Mouse (Mus musculus) neural tube, embryonic 12.5 days (tissue): ENCODE measurements around the gene Arl8a. TPM values are rescaled to one million over a fixed set of nuclear protein-coding genes. Genes with fewer than 3 reads are reported as not detected.
"Not testable (repeated sequence)": the region's sequence is repeated elsewhere in the genome, so short reads cannot be mapped to it uniquely, and the experiment has no call there.

Source experiments
- ATAC-seq: fragments of 200-750 bp; cut with Nextera tagmentation; 2 replicates; pipeline ENCODE4 v1.8.0; 2017; ENCODE audit warnings: low read depth, mild to moderate bottlenecking, moderate TSS enrichment, moderate library complexity; ENCODE audit not compliant: low FRiP score
- H3K27ac ChIP-seq: fragments of 300-500 bp; sonication (generic); 2 replicates; pipeline ENCODE4 v1.5.1; 2016
- H3K27me3 ChIP-seq: fragments of 300-500 bp; sonication (generic); replicated peaks from 2 replicates; pipeline ENCODE4 v1.6.1; 2016; ENCODE audit warnings: mild to moderate bottlenecking
- H3K36me3 ChIP-seq: fragments of 300-500 bp; sonication (generic); 2 replicates; pipeline ENCODE4 v1.6.1; 2016; ENCODE audit warnings: mild to moderate bottlenecking
- H3K4me1 ChIP-seq: fragments of 300-500 bp; sonication (generic); 2 replicates; pipeline ENCODE4 v1.6.1; 2016
- H3K4me2 ChIP-seq: fragments of 300-500 bp; sonication (generic); replicated peaks from 2 replicates; pipeline ENCODE4 v1.6.1; 2016; ENCODE audit warnings: mild to moderate bottlenecking
- H3K4me3 ChIP-seq: fragments of 300-500 bp; sonication (generic); 2 replicates; pipeline ENCODE4 v1.5.1; 2016
- H3K9ac ChIP-seq: fragments of 300-500 bp; sonication (generic); 2 replicates; pipeline ENCODE4 v1.6.1; 2016; ENCODE audit warnings: mild to moderate bottlenecking
- H3K9me3 ChIP-seq: fragments of 300-500 bp; sonication (generic); 2 replicates; pipeline ENCODE4 v1.6.1; 2016; ENCODE audit warnings: mild to moderate bottlenecking
- WGBS: fragments of 180-500 bp; shearing (Covaris S2); methylation state at CpG from one replicate; pipeline ENCODE4 v1.1.7; 2016; 5-methylcytosine and 5-hydroxymethylcytosine counted together
- polyA plus RNA-seq: library from polyadenylated mRNA; unstranded; fragments of >200 nt; fragmentation: Nextera tagmentation; extraction: Ambion mirVana; gene quantifications from 2 replicates; pipeline ENCODE4 v1.2.1, GENCODE M21; 2016

The Arl8a gene
- polyA plus RNA-seq, 1 experiment from 2014 or later: 197 TPM

- Histone ChIP-seq H3K36me3 (no peaks in the 10 kb centered on the region), H3K4me3 (no peak overlapping the region), H3K27me3 (no peaks in the 10 kb centered on the region), H3K4me1 (no peaks in the 10 kb centered on the region), H3K27ac (no peak overlapping the region), H3K9ac (no peak overlapping the region), H3K9me3 (no peaks in the 10 kb centered on the region), H3K4me2 (no peak overlapping the region)
- no peak for ATAC-seq
- WGBS: 94% methylated on average over 3 of the region's 3 CpGs
Measured at GRCm38 (mm10) chr1:135177724-135178123, 31.1 kb downstream of the Arl8a start.

DNA sequence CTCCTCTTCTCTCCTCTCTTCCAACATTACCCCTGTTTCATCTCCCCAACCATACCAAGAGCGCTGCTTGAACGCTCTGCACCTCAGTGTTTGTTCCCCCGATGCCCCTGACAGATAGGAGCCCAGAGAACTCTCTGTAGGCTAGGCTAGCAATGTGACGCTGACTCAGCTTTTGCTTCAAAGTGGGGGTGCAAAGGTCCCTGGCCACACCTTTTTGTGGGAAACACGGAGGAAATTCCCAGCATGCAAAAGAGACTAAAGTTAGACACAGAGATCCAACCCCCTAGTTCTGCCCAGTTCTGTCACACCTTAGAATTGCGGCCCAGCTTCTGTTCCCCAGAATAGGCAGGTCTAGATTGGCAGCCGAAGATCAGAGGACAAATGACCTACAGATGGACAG, 32.2 kb downstream of the Arl8a start:
- WGBS: 91% methylated on average over 7 of the region's 7 CpGs

DNA sequence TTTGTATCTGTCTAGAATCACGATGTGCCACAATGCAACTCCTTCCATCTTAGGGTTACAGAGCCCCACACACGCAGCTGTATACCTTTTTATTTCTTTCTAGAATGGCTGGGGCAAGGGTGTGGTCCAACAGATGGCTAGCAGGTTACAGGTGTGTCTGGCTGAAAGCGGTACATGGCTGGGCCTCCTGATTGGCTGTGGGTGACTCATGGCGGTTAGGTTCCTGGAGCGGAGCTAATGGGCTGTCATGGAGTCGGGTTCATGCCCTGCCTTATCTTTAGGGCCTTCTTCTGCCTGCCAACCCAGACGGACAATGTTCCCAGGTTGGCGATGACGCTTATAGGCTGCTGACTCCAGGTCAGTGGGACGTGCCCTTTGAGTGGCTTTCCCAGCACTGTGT, 34.2 kb downstream of the Arl8a start:
- no peak overlapping the region for H3K4me3 ChIP-seq
- ATAC-seq: no peak

More for the DNA sequence above, 32.2 kb downstream of the Arl8a start:
- no peak for ATAC-seq
- no peaks in the 10 kb centered on the region for H3K36me3 ChIP-seq
- H3K27ac ChIP-seq: no peak overlapping the region
- H3K9me3 ChIP-seq: no peaks in the 10 kb centered on the region
- no peak overlapping the region for H3K4me2 ChIP-seq
- H3K27me3 ChIP-seq: no peaks in the 10 kb centered on the region
- no peaks in the 10 kb centered on the region for H3K4me1 ChIP-seq
- H3K9ac ChIP-seq: no peak overlapping the region
- no peak overlapping the region for H3K4me3 ChIP-seq

DNA sequence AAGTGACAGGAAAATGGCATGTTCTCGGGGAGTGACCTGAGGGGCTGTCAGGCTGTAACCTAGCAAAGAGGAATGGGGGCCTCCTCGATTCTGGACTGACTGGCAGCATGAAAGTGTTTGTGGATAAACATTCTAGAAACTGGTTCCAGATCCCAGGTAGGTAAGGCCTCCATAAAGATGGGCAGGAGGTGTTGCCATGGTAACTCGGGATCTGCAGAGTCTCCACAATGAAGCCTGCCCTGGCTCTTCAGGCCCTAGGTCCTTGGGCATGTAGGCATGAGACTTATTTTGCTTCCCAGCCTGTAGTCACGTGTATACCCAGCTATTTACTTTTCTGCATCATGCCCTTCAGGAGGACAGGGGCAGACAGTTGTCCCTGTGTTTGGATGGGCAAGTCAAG, 34.7 kb downstream of the Arl8a start:
- no peak overlapping the region for H3K4me3 ChIP-seq
- no peak overlapping the region for H3K27ac ChIP-seq
- H3K4me1 ChIP-seq: no peaks in the 10 kb centered on the region
- H3K27me3 ChIP-seq: no peaks in the 10 kb centered on the region
- H3K36me3 ChIP-seq: no peaks in the 10 kb centered on the region
- ATAC-seq: no peak
- 0 out of 2 replicates have a peak overlapping the region, but pooled peaks have one; percentile 8 for H3K9ac ChIP-seq
- H3K4me2 ChIP-seq: no peak overlapping the region
- 83% methylated on average over 4 of the region's 4 CpGs for WGBS
- H3K9me3 ChIP-seq: no peaks in the 10 kb centered on the region

More for the DNA sequence above, 34.2 kb downstream of the Arl8a start:
- WGBS: 91% methylated on average over 10 of the region's 10 CpGs
- Histone ChIP-seq H3K36me3 (no peaks in the 10 kb centered on the region), H3K4me1 (no peaks in the 10 kb centered on the region), H3K27ac (no peak overlapping the region), H3K27me3 (no peaks in the 10 kb centered on the region), H3K9me3 (no peaks in the 10 kb centered on the region), H3K9ac (no peak overlapping the region), H3K4me2 (no peak overlapping the region)

- no peaks in the 10 kb centered on the region for H3K27me3 ChIP-seq
- no peak overlapping the region for H3K4me3 ChIP-seq
- no peak for ATAC-seq
- H3K27ac ChIP-seq: no peak overlapping the region
- H3K4me2 ChIP-seq: no peak overlapping the region
- WGBS: 89% methylated on average over 8 of the region's 8 CpGs
- H3K9ac ChIP-seq: no peak overlapping the region
- no peaks in the 10 kb centered on the region for H3K9me3 ChIP-seq
- H3K4me1 ChIP-seq: no peaks in the 10 kb centered on the region
- no peaks in the 10 kb centered on the region for H3K36me3 ChIP-seq
Measured at GRCm38 (mm10) chr1:135181880-135182623, 35.4 kb downstream of the Arl8a start.

- 64% methylated on average over 3 of the region's 3 CpGs for WGBS
- no peak for ATAC-seq
Measured at GRCm38 (mm10) chr1:135182975-135183374, 36.4 kb downstream of the Arl8a start.

DNA sequence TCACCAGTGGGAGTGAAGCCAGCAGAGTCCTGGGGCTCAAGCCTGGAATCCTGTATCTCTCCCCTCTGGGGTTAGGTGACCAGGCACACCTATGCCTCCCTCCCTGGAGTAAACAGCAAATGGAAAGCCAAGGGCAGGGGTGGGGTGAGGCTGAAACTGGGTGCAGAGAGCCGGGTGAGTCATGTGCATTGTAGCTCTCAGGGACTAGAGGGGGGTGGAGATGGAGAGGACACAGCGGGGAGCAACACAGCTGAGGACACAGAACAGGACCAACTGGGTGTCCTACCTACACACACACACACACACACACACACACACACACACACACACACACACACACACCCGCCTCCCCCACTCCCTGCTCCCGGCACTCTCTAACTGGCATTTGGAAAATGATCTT, 36.8 kb downstream of the Arl8a start:
- no peak for ATAC-seq
- H3K27ac ChIP-seq: no peak overlapping the region
- no peak overlapping the region for H3K4me3 ChIP-seq
- WGBS: 78% methylated on average over 3 of the region's 4 CpGs
- no peaks in the 10 kb centered on the region for H3K27me3 ChIP-seq
- no peaks in the 10 kb centered on the region for H3K4me1 ChIP-seq
- H3K9ac ChIP-seq: no peak overlapping the region
- H3K9me3 ChIP-seq: no peaks in the 10 kb centered on the region
- H3K36me3 ChIP-seq: no peaks in the 10 kb centered on the region
- no peak overlapping the region for H3K4me2 ChIP-seq

More at GRCm38 (mm10) chr1:135182975-135183374, 36.4 kb downstream of the Arl8a start:
- H3K4me1 ChIP-seq: no peaks in the 10 kb centered on the region
- H3K36me3 ChIP-seq: no peaks in the 10 kb centered on the region
- H3K27me3 ChIP-seq: no peaks in the 10 kb centered on the region
- no peaks in the 10 kb centered on the region for H3K9me3 ChIP-seq
- no peak overlapping the region for H3K9ac ChIP-seq
- no peak overlapping the region for H3K4me2 ChIP-seq
- no peak overlapping the region for H3K27ac ChIP-seq
- H3K4me3 ChIP-seq: no peak overlapping the region

DNA sequence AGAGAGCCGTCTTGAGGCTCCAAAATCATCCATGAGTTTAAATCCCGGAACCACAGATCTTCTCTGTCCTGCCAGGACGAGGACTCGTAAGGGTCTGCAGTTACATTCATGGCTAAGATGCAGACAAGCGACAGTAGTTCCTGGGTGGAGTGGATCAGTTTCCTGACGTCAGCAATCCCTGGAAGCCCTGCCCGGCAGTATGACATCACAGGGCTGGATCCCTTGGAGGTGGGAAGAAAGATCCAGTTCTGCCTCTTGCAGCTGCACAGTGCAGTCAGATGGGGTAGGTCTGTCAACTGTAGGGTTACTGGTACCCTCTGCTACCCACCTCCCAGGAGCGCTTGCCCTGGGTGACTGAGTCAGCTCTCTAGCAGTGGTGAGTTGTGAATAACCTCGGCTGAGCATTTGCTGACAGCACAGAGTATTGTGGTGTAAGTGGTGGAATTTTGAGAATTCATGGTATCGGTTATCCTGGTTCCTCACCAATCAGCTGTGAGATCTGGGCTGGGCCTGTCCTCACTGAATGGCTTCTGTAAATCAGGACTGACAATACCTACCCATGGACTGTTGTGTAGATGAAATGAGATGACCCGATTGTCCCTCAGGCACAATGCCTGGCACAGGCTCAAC, 37.4 kb downstream of the Arl8a start:
- H3K27me3 ChIP-seq: no peaks in the 10 kb centered on the region
- 76% methylated on average over 11 of the region's 11 CpGs for WGBS
- H3K27ac ChIP-seq: no peak overlapping the region
- no peak overlapping the region for H3K4me3 ChIP-seq
- no peaks in the 10 kb centered on the region for H3K4me1 ChIP-seq
- H3K9ac ChIP-seq: no peak overlapping the region
- H3K4me2 ChIP-seq: no peak overlapping the region
- ATAC-seq: no peak
- no peaks in the 10 kb centered on the region for H3K36me3 ChIP-seq
- no peaks in the 10 kb centered on the region for H3K9me3 ChIP-seq

- no peak overlapping the region for H3K9ac ChIP-seq
- H3K27me3 ChIP-seq: no peaks in the 10 kb centered on the region
- H3K9me3 ChIP-seq: no peaks in the 10 kb centered on the region
- WGBS: 41% methylated on average over 5 of the region's 5 CpGs
- no peaks in the 10 kb centered on the region for H3K4me1 ChIP-seq
- no peak overlapping the region for H3K27ac ChIP-seq
- no peaks in the 10 kb centered on the region for H3K36me3 ChIP-seq
- ATAC-seq: no peak
- no peak overlapping the region for H3K4me3 ChIP-seq
- H3K4me2 ChIP-seq: no peak overlapping the region
Measured at GRCm38 (mm10) chr1:135185936-135186335, 39.3 kb downstream of the Arl8a start.

- 40% methylated on average over 8 of the region's 8 CpGs for WGBS
- ATAC-seq: no peak
- Histone ChIP-seq H3K27ac (no peak overlapping the region), H3K9me3 (no peaks in the 10 kb centered on the region), H3K4me3 (no peak overlapping the region), H3K4me2 (no peak overlapping the region), H3K27me3 (no peaks in the 10 kb centered on the region), H3K36me3 (no peaks in the 10 kb centered on the region), H3K9ac (no peak overlapping the region), H3K4me1 (no peaks in the 10 kb centered on the region)
Measured at GRCm38 (mm10) chr1:135186427-135186826, 39.8 kb downstream of the Arl8a start.

DNA sequence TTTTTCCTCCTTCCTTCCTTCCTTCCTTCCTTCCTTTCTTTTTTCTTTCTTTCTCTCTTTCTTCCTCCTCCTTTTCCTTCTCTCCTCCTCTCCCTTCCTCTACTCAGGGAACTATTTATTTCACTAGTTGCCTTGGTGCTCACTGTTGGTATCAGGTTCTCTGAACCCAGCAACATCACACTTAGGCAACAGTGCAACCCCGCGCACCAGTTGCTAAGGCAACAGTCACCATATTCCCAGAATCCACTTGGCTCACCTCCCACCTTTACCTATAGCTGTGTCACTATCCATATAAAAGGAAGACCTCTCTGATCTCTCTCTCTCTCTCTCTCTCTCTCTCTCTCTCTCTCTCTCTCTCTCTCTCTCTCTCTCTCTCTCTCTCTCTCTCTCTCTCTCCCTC, 40.4 kb downstream of the Arl8a start:
- H3K9me3 ChIP-seq, ATAC-seq, H3K4me2 ChIP-seq, H3K27ac ChIP-seq, H3K27me3 ChIP-seq, H3K4me1 ChIP-seq, H3K4me3 ChIP-seq, H3K36me3 ChIP-seq, H3K9ac ChIP-seq: not testable (repeated sequence)
- WGBS: 43% methylated on average over 2 of the region's 2 CpGs

DNA sequence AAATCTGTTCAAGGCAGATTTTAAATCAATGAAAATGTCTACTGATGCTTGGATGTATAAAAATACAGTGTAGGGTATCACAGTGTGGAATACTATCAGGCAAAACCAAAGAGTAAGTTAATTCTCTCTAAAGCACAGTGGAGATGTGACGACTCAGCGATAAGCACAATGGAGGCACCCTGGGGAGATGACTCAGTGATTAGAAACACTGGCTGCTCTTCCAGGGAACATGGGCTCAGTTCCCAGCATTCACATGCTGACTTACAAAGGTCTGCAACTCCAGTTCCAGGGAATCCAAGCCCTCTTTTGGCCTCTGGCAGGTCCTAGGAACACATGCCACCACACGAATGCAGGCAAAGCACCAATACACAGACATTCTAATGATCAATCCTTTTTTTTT, 41.6 kb downstream of the Arl8a start:
- H3K4me3 ChIP-seq: no peak overlapping the region
- WGBS: 29% methylated on average over 3 of the region's 3 CpGs
- no peak overlapping the region for H3K9ac ChIP-seq
- H3K27me3 ChIP-seq: no peaks in the 10 kb centered on the region
- H3K27ac ChIP-seq: no peak overlapping the region
- no peaks in the 10 kb centered on the region for H3K4me1 ChIP-seq
- no peak for ATAC-seq
- H3K36me3 ChIP-seq: no peaks in the 10 kb centered on the region
- H3K9me3 ChIP-seq: no peaks in the 10 kb centered on the region
- no peak overlapping the region for H3K4me2 ChIP-seq

DNA sequence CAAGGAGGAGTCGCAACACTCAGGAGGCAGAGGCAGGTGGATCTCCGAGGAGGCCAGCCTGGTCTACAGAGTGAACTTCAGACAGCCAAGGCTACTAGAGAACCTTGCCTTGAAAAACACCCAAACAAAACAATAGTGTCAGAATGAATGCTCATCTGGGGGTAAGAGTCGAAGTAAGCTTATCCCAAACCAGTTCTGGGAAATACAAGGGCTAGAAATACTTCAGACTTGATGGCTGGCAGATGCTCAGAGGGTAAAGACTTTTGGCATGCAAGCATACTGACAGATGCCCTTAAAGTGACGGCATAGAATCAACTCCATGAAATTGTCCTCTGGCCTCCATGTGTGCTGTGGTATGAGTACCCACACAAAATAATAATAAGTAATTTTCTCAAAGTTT, 42.6 kb downstream of the Arl8a start:
- Histone ChIP-seq H3K9ac (no peak overlapping the region), H3K27me3 (no peaks in the 10 kb centered on the region), H3K4me2 (no peak overlapping the region), H3K4me1 (no peaks in the 10 kb centered on the region), H3K9me3 (no peaks in the 10 kb centered on the region), H3K27ac (no peak overlapping the region), H3K4me3 (no peak overlapping the region), H3K36me3 (no peaks in the 10 kb centered on the region)
- 89% methylated on average over 4 of the region's 4 CpGs for WGBS
- no peak for ATAC-seq
